Mouse (Mus musculus): ENCODE results near the gene Deaf1. TPM values are rescaled to one million over a fixed set of nuclear protein-coding genes. Genes with fewer than 3 reads are reported as not detected.

The Deaf1 gene
- polyA plus RNA-seq, 1 experiment: 51.4 TPM

DNA sequence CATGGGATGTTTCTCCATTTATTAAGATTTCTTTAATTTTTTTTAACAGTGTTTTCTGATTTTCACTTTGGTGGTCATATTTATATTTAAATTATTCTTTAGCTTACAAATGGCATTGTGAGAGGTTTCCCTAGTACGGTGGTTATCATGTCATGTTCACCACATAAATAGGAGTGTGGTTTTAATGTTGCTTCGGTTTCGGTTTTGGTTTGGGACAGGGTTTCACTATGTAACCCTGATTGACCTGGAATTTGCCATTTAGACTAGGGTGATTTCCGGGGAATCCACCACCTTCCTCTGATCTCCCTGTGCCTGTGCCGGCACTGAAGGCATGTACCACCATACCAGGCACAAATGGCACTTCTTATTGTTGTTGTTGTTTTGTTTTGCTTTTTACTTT lies 17.3 kb upstream of the Deaf1 start:
- no peak overlapping the region for H3K4me3 ChIP-seq (replicated peaks; ENCODE audit: control insufficient read depth, low read depth, low read length)
- no peak overlapping the region for H3K27ac ChIP-seq (ENCODE audit: control insufficient read depth, insufficient read depth, low read depth, low read length, poor library complexity)
- H3K4me1 ChIP-seq (ENCODE audit: control insufficient read depth, insufficient read depth, low read length): no peaks in the 10 kb centered on the region; the same call in 1 of the 2 replicates
- whole genome bisulfite sequencing: 52% methylated on average over 5 of the region's 5 CpGs
- TF ChIP-seq POLR2A (IDR thresholded peaks at IDR 0.05; ENCODE audit: borderline replicate concordance, control insufficient read depth, low read depth, low read length) (no peak), CTCF (IDR thresholded peaks at IDR 0.05; ENCODE audit: control insufficient read depth, insufficient read depth, low read length) (no peak)

DNA sequence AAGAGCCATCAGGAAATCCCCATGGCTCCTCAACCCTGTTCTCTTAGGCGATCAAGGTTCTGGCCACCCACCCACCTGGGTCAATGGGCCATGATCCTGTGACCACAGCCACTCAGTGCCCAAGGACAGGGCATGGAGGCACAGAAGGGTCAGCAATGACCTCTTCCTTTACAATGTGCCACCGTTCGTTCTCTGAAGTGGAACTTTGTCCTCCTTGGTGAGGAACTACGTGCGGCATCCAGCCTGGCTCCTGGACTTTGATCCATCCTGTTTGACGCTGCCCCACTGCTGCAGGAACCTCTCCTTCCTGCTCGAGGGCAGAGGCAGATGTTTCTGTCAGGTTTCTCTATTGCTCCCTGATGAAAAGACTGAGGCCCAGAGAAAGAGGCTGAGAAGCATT lies 16.2 kb upstream of the Deaf1 start:
- WGBS: 74% methylated on average over 7 of the region's 7 CpGs
- H3K4me3 ChIP-seq (replicated peaks; ENCODE audit: control insufficient read depth, low read depth, low read length): no peak overlapping the region
- H3K27ac ChIP-seq (ENCODE audit: control insufficient read depth, insufficient read depth, low read depth, low read length, poor library complexity): no peak overlapping the region
- no peaks in the 10 kb centered on the region; the same call in 1 of the 2 replicates for H3K4me1 ChIP-seq (ENCODE audit: control insufficient read depth, insufficient read depth, low read length)
- TF ChIP-seq POLR2A (IDR thresholded peaks at IDR 0.05; ENCODE audit: borderline replicate concordance, control insufficient read depth, low read depth, low read length): no peak
- no peak for TF ChIP-seq CTCF (IDR thresholded peaks at IDR 0.05; ENCODE audit: control insufficient read depth, insufficient read depth, low read length)

DNA sequence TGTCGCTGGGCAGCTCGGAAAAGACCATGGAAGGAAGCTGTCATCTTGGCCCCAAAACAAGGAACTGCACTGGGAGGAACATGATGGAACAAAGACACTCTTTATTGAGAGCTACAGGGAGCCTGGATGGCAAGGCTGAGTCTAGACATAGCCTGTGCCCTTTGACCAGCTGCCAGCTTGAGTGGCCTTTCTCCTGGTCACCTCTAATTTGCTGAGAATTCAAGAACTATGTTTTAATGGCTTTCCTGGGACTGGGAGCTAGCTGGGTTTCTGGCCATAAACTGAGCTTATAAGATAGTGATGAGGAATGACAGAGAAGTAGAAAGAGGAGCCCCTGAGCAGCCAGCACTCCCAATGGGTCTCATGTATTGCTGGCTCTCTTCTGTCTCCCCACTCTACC lies 15.7 kb upstream of the Deaf1 start:
- WGBS: 76% methylated on average over 2 of the region's 2 CpGs
- Histone ChIP-seq H3K4me1 (ENCODE audit: control insufficient read depth, insufficient read depth, low read length) (no peaks in the 10 kb centered on the region; the same call in 1 of the 2 replicates), H3K4me3 (replicated peaks; ENCODE audit: control insufficient read depth, low read depth, low read length) (no peak overlapping the region), H3K27ac (ENCODE audit: control insufficient read depth, insufficient read depth, low read depth, low read length, poor library complexity) (no peak overlapping the region)
- TF ChIP-seq POLR2A (IDR thresholded peaks at IDR 0.05; ENCODE audit: borderline replicate concordance, control insufficient read depth, low read depth, low read length) (no peak), CTCF (IDR thresholded peaks at IDR 0.05; ENCODE audit: control insufficient read depth, insufficient read depth, low read length) (no peak)

DNA sequence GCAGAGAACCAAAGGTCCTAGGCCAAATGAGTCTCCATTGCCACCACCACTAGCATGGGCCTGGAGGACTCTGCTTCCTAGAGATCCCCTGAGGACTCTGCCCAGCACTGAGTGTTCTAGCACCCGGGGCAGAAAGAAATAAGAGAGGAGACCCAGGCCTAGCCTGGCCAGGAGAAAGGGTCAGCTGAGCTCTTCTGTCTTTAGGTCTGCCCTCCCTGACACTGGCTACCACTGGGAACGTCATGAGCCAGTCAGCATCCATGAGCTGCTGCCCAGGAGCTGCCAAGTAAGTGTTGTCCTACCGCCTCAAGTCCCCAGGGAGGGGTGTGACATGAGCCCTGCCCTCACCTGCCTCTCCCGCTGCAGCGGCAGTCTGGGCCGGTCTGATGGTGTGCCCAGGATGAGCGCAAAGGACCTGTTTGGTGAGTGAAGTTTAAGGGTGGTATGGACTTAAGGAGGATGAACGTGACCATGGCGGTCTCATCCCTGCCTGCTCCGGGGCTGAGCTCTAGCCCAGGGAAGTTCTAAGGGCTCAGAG lies 14.3 kb upstream of the Deaf1 start:
- H3K4me3 ChIP-seq (replicated peaks; ENCODE audit: control insufficient read depth, low read depth, low read length): no peak overlapping the region
- no peak overlapping the region for H3K27ac ChIP-seq (ENCODE audit: control insufficient read depth, insufficient read depth, low read depth, low read length, poor library complexity)
- 84% methylated on average over 10 of the region's 10 CpGs for WGBS
- H3K4me1 ChIP-seq (ENCODE audit: control insufficient read depth, insufficient read depth, low read length): no peaks in the 10 kb centered on the region; the same call in 1 of the 2 replicates
- no peak for TF ChIP-seq CTCF (IDR thresholded peaks at IDR 0.05; ENCODE audit: control insufficient read depth, insufficient read depth, low read length)

DNA sequence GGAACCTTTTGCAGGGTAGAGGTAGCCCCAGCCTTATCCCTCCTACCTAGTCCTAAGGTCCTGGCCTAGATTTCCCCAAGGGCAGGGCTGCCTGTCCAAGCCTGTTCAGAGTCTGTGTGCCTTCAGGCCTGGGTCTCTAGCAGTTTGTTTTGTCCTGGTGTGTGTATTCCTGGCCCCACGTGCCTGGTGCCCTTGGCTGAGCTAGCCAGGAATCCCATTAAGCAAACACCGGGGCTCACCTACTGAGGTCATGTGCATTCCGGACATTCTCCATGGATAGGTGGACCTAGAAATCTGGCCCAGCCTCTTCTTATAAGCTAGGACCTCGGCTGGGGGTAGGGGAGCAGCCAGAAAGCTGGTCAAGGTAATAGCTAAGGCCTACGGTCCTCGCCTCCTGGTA lies 13.0 kb upstream of the Deaf1 start:
- Histone ChIP-seq H3K4me3 (replicated peaks; ENCODE audit: control insufficient read depth, low read depth, low read length) (no peak overlapping the region), H3K4me1 (ENCODE audit: control insufficient read depth, insufficient read depth, low read length) (no peaks in the 10 kb centered on the region; the same call in 1 of the 2 replicates), H3K27ac (ENCODE audit: control insufficient read depth, insufficient read depth, low read depth, low read length, poor library complexity) (no peak overlapping the region)
- TF ChIP-seq POLR2A (IDR thresholded peaks at IDR 0.05; ENCODE audit: borderline replicate concordance, control insufficient read depth, low read depth, low read length): no peak
- TF ChIP-seq CTCF (IDR thresholded peaks at IDR 0.05; ENCODE audit: control insufficient read depth, insufficient read depth, low read length): no peak
- 89% methylated on average over 6 of the region's 6 CpGs for WGBS

DNA sequence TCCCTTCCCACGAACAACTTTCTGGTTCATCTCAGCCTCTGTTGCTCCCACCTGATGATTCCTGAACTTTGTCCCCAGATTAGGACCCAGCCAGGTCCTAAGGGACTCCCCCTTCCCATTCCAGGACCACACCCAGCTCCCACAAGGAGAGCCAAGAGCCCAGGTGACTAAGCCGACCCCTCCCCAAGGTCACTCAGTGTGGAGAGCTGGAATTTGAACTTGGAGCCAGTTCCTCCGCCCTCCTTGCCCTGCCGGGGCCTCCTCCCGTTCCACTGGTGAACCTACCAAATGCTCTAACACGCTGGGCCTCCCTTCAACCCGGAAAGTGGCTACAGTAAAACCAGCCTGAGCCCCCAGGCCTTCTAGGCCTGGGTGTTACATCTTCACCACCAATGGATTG lies 12.5 kb upstream of the Deaf1 start:
- no peak for TF ChIP-seq CTCF (IDR thresholded peaks at IDR 0.05; ENCODE audit: control insufficient read depth, insufficient read depth, low read length)
- no peak for TF ChIP-seq POLR2A (IDR thresholded peaks at IDR 0.05; ENCODE audit: borderline replicate concordance, control insufficient read depth, low read depth, low read length)
- Histone ChIP-seq H3K4me3 (replicated peaks; ENCODE audit: control insufficient read depth, low read depth, low read length) (no peak overlapping the region), H3K27ac (ENCODE audit: control insufficient read depth, insufficient read depth, low read depth, low read length, poor library complexity) (no peak overlapping the region), H3K4me1 (ENCODE audit: control insufficient read depth, insufficient read depth, low read length) (no peaks in the 10 kb centered on the region; the same call in 1 of the 2 replicates)
- WGBS: 88% methylated on average over 7 of the region's 7 CpGs

DNA sequence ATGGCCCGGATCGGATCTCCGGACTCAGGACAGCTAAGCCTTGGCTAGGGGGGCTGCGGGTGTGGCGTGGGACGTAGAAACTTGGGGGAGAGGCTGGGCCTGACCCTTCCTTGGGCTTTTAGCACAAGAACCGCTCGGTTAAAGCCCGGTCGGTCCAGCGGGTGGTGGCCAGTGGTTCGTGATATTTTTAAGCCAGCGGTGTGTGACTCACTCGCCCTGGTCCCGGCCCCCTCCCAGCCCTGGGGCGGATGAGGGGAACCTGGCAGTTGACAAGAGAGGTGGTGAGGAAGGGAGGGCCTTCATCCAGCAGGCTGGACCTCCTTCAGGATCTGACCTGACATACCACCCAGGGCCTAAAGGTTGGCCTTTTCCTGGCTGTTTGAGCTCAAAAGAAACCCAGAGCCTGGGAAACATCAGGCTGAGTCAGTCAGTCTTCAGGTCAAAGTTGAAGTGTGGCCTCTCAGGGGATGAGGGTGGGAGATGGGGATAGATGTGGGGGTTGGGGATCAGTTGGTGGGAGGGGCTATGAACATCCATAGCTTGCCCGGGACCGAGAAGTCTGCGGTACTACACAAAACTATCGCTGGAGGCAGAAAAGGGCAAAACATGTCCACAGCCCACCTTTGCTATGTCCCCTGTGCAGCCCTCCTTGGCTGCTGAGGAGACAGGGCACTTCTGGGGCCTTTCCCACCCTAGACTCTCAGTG lies 11.9 kb upstream of the Deaf1 start:
- H3K4me3 ChIP-seq (replicated peaks; ENCODE audit: control insufficient read depth, low read depth, low read length): no peak overlapping the region
- 79% methylated on average over 20 of the region's 20 CpGs for WGBS
- no peak for TF ChIP-seq POLR2A (IDR thresholded peaks at IDR 0.05; ENCODE audit: borderline replicate concordance, control insufficient read depth, low read depth, low read length)
- no peak for TF ChIP-seq CTCF (IDR thresholded peaks at IDR 0.05; ENCODE audit: control insufficient read depth, insufficient read depth, low read length)
- no peaks in the 10 kb centered on the region; the same call in 1 of the 2 replicates for H3K4me1 ChIP-seq (ENCODE audit: control insufficient read depth, insufficient read depth, low read length)
- H3K27ac ChIP-seq (ENCODE audit: control insufficient read depth, insufficient read depth, low read depth, low read length, poor library complexity): no peak overlapping the region

DNA sequence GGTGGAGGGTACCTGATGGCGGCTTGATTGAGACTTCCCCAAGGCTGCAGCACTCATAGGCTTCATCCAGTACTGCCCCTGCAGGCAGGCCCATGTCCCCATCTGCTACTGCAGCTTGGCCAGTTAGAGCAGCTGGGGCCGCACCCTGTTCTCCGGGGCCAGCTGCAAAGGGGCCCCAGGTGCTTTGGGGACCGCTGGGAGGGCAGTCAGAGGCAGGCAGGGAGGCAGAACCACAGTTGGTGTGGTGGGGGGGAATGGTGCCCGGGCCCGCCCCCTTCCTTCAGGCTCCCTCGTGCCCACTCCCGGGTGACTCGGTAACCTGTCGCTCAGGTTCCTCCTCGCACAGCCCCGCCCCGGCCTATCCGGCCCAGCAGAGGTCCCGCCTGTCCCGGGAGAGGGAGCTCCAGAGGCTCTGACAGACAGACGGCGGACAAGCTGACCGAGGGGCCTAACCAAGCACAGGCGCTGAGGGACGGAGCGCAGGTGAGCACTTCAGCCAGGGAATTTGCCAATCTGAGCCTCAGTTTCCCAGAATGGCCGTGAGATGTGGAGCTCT lies 11.2 kb upstream of the Deaf1 start, which contains the start of gene Eps8l2:
Eps8l2 (plus strand) TSS at position 305 of the 556 bp plus-strand sequence.
- H3K4me3 ChIP-seq (replicated peaks; ENCODE audit: control insufficient read depth, low read depth, low read length): no peak within 1 kb of the TSS
- H3K27ac ChIP-seq (ENCODE audit: control insufficient read depth, insufficient read depth, low read depth, low read length, poor library complexity): no peak within 1 kb of the TSS
- no peaks in the 10 kb centered on the region; the same call in 1 of the 2 replicates for H3K4me1 ChIP-seq (ENCODE audit: control insufficient read depth, insufficient read depth, low read length)
- 0 out of 2 replicates have a peak, but pooled peaks have one; percentile 3 for TF ChIP-seq CTCF (IDR thresholded peaks at IDR 0.05; ENCODE audit: control insufficient read depth, insufficient read depth, low read length)
- no peak for TF ChIP-seq POLR2A (IDR thresholded peaks at IDR 0.05; ENCODE audit: borderline replicate concordance, control insufficient read depth, low read depth, low read length)
- 4% methylated on average over 23 of the region's 23 CpGs for WGBS

Data from bone marrow, adult 2 months (tissue).